ENCODE assay signal across 9 mouse cellular contexts in the genomic region with DNA sequence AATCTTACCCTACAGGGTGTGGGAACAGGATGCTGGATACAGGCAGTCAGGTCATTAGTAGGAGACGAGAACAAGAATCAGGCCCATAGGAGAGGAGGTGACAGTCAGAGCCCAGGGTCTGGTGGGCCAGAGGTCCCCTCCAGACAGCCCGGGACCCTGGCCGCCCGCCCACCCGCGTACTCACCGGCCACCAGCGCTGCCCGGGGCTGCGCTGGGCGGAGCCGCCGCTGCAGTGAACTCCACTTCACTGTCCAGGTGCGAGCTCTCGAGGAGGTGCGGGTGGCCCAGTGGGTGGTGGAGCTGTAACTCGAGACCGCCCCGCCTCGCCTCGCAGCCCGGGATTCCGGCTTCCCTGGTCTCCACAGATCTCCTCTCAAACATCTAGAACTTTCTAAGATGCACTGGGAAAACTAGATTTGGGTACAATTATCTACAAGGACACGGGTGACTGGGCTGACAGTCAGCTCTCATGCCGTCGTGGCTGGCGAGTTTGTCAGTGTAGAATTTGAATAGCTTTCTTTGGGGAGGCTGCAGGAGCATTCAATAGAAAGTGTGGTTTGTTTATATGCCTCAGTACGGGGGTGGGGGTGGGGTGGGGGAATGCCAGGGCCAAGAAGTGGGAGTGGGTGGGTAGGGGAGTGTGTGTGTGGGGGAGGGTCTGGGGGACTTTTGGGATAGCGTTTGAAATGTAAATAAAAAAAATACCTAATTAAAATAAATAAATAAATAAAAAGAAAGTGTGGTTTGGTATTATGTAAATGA. TPM values are rescaled to one million over a fixed set of nuclear protein-coding genes. Genes with fewer than 3 reads are reported as not detected.
DNase-seq lines count a peak whose midpoint lies in the region; ATAC-seq and TF ChIP-seq lines count a peak whose summit lies in the region.
"Had no signal": no experiment of that assay in that cellular context is flagged by ENCODE, and none has a peak within 500 bp of the region (broad histone marks: within the 10 kb centered on the region; RNA-seq: fewer than 3 reads in every experiment).

TSS of gene Slc26a5 (minus strand) at position 259 of the 762 bp plus-strand sequence.

- no peak within 1 kb of the TSS for H3K9ac ChIP-seq in embryonic facial prominence, embryonic 15.5 days
- H3K9ac ChIP-seq in midbrain, embryonic 16.5 days (ENCODE audit: low read depth, low read length) = peak within 1 kb of the TSS; percentile 54

- H3K9me3 ChIP-seq in E14TG2a.4 (ENCODE audit: low read length) = no peaks in the 10 kb centered on the region
- no peaks in the 10 kb centered on the region for H3K9me3 ChIP-seq in embryonic facial prominence, embryonic 15.5 days (replicated peaks)
- H3K9me3 ChIP-seq in limb, embryonic 10.5 days (replicated peaks) = no peaks in the 10 kb centered on the region
- H3K9me3 ChIP-seq in midbrain, embryonic 16.5 days (replicated peaks; ENCODE audit: control insufficient read depth, low read length, poor library complexity, severe bottlenecking) = no peaks in the 10 kb centered on the region

- peak; percentile 78 for DNase-seq in heart, adult 11 months
- DNase-seq in heart, postnatal 36 days = no peak
- peak; percentile 69 for DNase-seq in limb, embryonic 10.5 days (ENCODE audit: low spot score)
- no peak for DNase-seq in gastrocnemius, postnatal 36 days
- DNase-seq in frontal cortex, postnatal 10 days (ENCODE audit: low spot score in 2 of 2) = no peak

- H3K4me1 ChIP-seq in E14TG2a.4 (replicated peaks; ENCODE audit: low read depth, low read length) = peaks cover 23% of the 10 kb centered on the region
- H3K4me1 ChIP-seq in embryonic facial prominence, embryonic 15.5 days = 0 out of 2 replicates have a peak, but pooled peaks cover 6% of the 10 kb centered on the region
- peaks cover 17% of the 10 kb centered on the region for H3K4me1 ChIP-seq in limb, embryonic 10.5 days
- peaks cover 6% of the 10 kb centered on the region; the same call in 1 of the 2 replicates for H3K4me1 ChIP-seq in midbrain, embryonic 16.5 days (ENCODE audit: control insufficient read depth, insufficient read depth, low read length)

- no peaks in the 10 kb centered on the region for H3K36me3 ChIP-seq in E14TG2a.4 (ENCODE audit: insufficient read depth, low read length)
- no peaks in the 10 kb centered on the region for H3K36me3 ChIP-seq in embryonic facial prominence, embryonic 15.5 days
- H3K36me3 ChIP-seq in limb, embryonic 10.5 days = no peaks in the 10 kb centered on the region
- no peaks in the 10 kb centered on the region for H3K36me3 ChIP-seq in midbrain, embryonic 16.5 days (ENCODE audit: control insufficient read depth, insufficient read depth, low read length)

- peaks cover 7% of the 10 kb centered on the region; the same call in 1 of the 2 replicates for H3K27me3 ChIP-seq in E14TG2a.4 (ENCODE audit: insufficient read depth, low read length)
- no peaks in the 10 kb centered on the region for H3K27me3 ChIP-seq in embryonic facial prominence, embryonic 15.5 days
- peaks cover 12% of the 10 kb centered on the region for H3K27me3 ChIP-seq in limb, embryonic 10.5 days (ENCODE audit: low read depth, poor library complexity, severe bottlenecking)
- no peaks in the 10 kb centered on the region for H3K27me3 ChIP-seq in midbrain, embryonic 16.5 days (ENCODE audit: control insufficient read depth, insufficient read depth, low read depth, low read length)

- peak within 1 kb of the TSS; percentile 43 for H3K4me2 ChIP-seq in embryonic facial prominence, embryonic 15.5 days (replicated peaks)
- H3K4me2 ChIP-seq in midbrain, embryonic 16.5 days (ENCODE audit: low read length) = peak within 1 kb of the TSS; percentile 71

- intact Hi-C loops in heart, postnatal 36 days (cut with DNase I) = no loop called here
- intact Hi-C loops in gastrocnemius, postnatal 36 days (cut with DNase I) = no loop called here

- no peak within 1 kb of the TSS for H3K27ac ChIP-seq in embryonic facial prominence, embryonic 15.5 days (replicated peaks)
- H3K27ac ChIP-seq in limb, embryonic 10.5 days = no peak within 1 kb of the TSS; the same call in 1 of the 2 replicates
- peak within 1 kb of the TSS; percentile 50; the same call in 1 of the 2 replicates for H3K27ac ChIP-seq in midbrain, embryonic 16.5 days (ENCODE audit: low read length)

- H3K4me3 ChIP-seq in E14TG2a.4 (replicated peaks; ENCODE audit: low read length) = peak within 1 kb of the TSS; percentile 66
- peak within 1 kb of the TSS; percentile 27 for H3K4me3 ChIP-seq in embryonic facial prominence, embryonic 15.5 days (replicated peaks)
- H3K4me3 ChIP-seq in limb, embryonic 10.5 days = peak within 1 kb of the TSS; percentile 45
- H3K4me3 ChIP-seq in midbrain, embryonic 16.5 days (ENCODE audit: low read depth, low read length) = peak within 1 kb of the TSS; percentile 42

- whole genome bisulfite sequencing in embryonic facial prominence, embryonic 15.5 days = under 1% methylated on average over 29 of the region's 29 CpGs
- 1% methylated on average over 29 of the region's 29 CpGs for WGBS in limb, embryonic 10.5 days
- WGBS in midbrain, embryonic 16.5 days = 2% methylated on average over 29 of the region's 29 CpGs

- TF ChIP-seq CTCF in E14TG2a.4 (conservative IDR thresholded peaks at IDR 0.05; ENCODE audit: low read length) = no peak

- no peak for ATAC-seq in embryonic facial prominence, embryonic 15.5 days (ENCODE audit: insufficient number of reproducible peaks, low FRiP score, low TSS enrichment, low read depth)
- ATAC-seq in midbrain, embryonic 16.5 days = peak; percentile 65; the same call in 1 of the 2 replicates

RNA-seq across cellular contexts. Expression of gene Slc26a5, which starts in this region (rescaled TPM):
- total RNA-seq in heart, postnatal 36 days (2021) = not detected
- polyA plus RNA-seq in embryonic facial prominence, embryonic 15.5 days (2015; fragmentation: Nextera tagmentation; extraction: Ambion mirVana) = not detected in 2 replicates
- 0.05 TPM in 1 of 2 replicates, not detected in the other for polyA plus RNA-seq in limb, embryonic 10.5 days (2016; fragmentation: Nextera tagmentation; extraction: Ambion mirVana)
- 0.34 and 0.42 TPM in 2 replicates for polyA plus RNA-seq in midbrain, embryonic 16.5 days (2015; fragmentation: Nextera tagmentation; extraction: Ambion mirVana)
- not detected for total RNA-seq in gastrocnemius, postnatal 36 days (2021)
- polyA plus RNA-seq: spleen, adult 2 months had no signal

Comparison
In these comparisons a context has a peak if more than half of its experiments do, and no peak if none do; other contexts are left out.
1. Peak in DNase-seq and H3K4me3 ChIP-seq in limb, embryonic 10.5 days; RNA of the gene not detected or under 1 TPM.
2. Peak in ATAC-seq, H3K4me3 ChIP-seq, H3K27ac ChIP-seq, H3K9ac ChIP-seq and H3K4me2 ChIP-seq in midbrain, embryonic 16.5 days; RNA of the gene not detected or under 1 TPM.